Mouse (Mus musculus) neural tube, embryonic 11.5 days (tissue): ENCODE measurements around the gene H2afx. TPM values are rescaled to one million over a fixed set of nuclear protein-coding genes. Genes with fewer than 3 reads are reported as not detected.
A peak's percentile ranks its signal among the peaks of the same experiment; 100 is the strongest.

Experiments used
- ATAC-seq: fragments of 200-750 bp; cut with Nextera tagmentation; 2 replicates; pipeline ENCODE4 v1.8.0; 2017; ENCODE audit warnings: moderate number of reproducible peaks, mild to moderate bottlenecking, moderate TSS enrichment, moderate library complexity; ENCODE audit not compliant: insufficient read depth, low FRiP score, low TSS enrichment
- DNase-seq: peaks from one replicate; pipeline ENCODE4 v3.0.0-alpha.2; 2015; ENCODE audit warnings: low spot score
- H3K27ac ChIP-seq: fragments of 300-500 bp; sonication (generic); 2 replicates; pipeline ENCODE4 v1.5.1; 2014; ENCODE audit warnings: low read depth, mild to moderate bottlenecking, low read length
- H3K27me3 ChIP-seq: fragments of 300-500 bp; sonication (generic); 2 replicates; pipeline ENCODE4 v1.6.1; 2014; ENCODE audit warnings: mild to moderate bottlenecking, low read length, mixed read lengths; ENCODE audit not compliant: control insufficient read depth, insufficient read depth
- H3K36me3 ChIP-seq: fragments of 300-500 bp; sonication (generic); 2 replicates; pipeline ENCODE4 v1.6.1; 2014; ENCODE audit warnings: mild to moderate bottlenecking, low read length, moderate library complexity, mixed read lengths; ENCODE audit not compliant: control insufficient read depth, insufficient read depth
- H3K4me1 ChIP-seq: fragments of 300-500 bp; sonication (generic); 2 replicates; pipeline ENCODE4 v1.6.1; 2014; ENCODE audit warnings: low read length, mixed read lengths; ENCODE audit not compliant: control insufficient read depth, insufficient read depth
- H3K4me2 ChIP-seq: fragments of 300-500 bp; sonication (generic); 2 replicates; pipeline ENCODE4 v1.6.1; 2014; ENCODE audit warnings: low read depth, mild to moderate bottlenecking, moderate library complexity
- H3K4me3 ChIP-seq: fragments of 300-500 bp; sonication (generic); 2 replicates; pipeline ENCODE4 v1.5.1; 2014; ENCODE audit warnings: low read depth, low read length
- H3K9ac ChIP-seq: fragments of 300-500 bp; sonication (generic); 2 replicates; pipeline ENCODE4 v1.6.1; 2014; ENCODE audit warnings: mild to moderate bottlenecking, low read length
- H3K9me3 ChIP-seq: fragments of 300-500 bp; sonication (generic); 2 replicates; pipeline ENCODE4 v1.6.1; 2016; ENCODE audit warnings: low read length; ENCODE audit not compliant: control insufficient read depth
- WGBS: fragments of 180-500 bp; shearing (Covaris S2); extraction: QIAGEN DNeasy Blood & Tissue Kit; methylation state at CpG from one replicate; pipeline ENCODE4 v1.1.7; 2014; 5-methylcytosine and 5-hydroxymethylcytosine counted together
- polyA plus RNA-seq: library from polyadenylated mRNA; unstranded; fragments of >200 nt; fragmentation: Nextera tagmentation; extraction: Ambion mirVana; gene quantifications from 2 replicates; pipeline ENCODE4 v1.2.1, GENCODE M21; 2014

Gene H2afx
- polyA plus RNA-seq, 1 experiment from 2014 or later: 366 TPM

- H3K36me3 ChIP-seq: peaks cover under 1% of the 10 kb centered on the region; the same call in 1 of the 2 replicates
- ATAC-seq: no peak
- no peak overlapping the region for H3K4me2 ChIP-seq
- no peak overlapping the region for H3K27ac ChIP-seq
- H3K4me3 ChIP-seq: no peak overlapping the region
- 91% methylated on average over 3 of the region's 3 CpGs for WGBS
- H3K9ac ChIP-seq: no peak overlapping the region
- no peaks in the 10 kb centered on the region for H3K9me3 ChIP-seq
- peaks cover 4% of the 10 kb centered on the region; the same call in 1 of the 2 replicates for H3K4me1 ChIP-seq
- no peaks in the 10 kb centered on the region for H3K27me3 ChIP-seq
- no peak for DNase-seq
These were observed 7.7 kb downstream of the H2afx start for GRCm38 (mm10) chr9:44342173-44342572.

GRCm38 (mm10) chr9:44342605-44343004 lies 8.1 kb downstream of the H2afx start:
- no peaks in the 10 kb centered on the region for H3K27me3 ChIP-seq
- peaks cover 3% of the 10 kb centered on the region; the same call in 1 of the 2 replicates for H3K36me3 ChIP-seq
- no peak overlapping the region for H3K4me3 ChIP-seq
- H3K9me3 ChIP-seq: no peaks in the 10 kb centered on the region
- H3K27ac ChIP-seq: no peak overlapping the region; the same call in 1 of the 2 replicates
- ATAC-seq (no peak), DNase-seq (no peak)
- H3K4me2 ChIP-seq: no peak overlapping the region
- H3K4me1 ChIP-seq: peaks cover 4% of the 10 kb centered on the region; the same call in 1 of the 2 replicates
- H3K9ac ChIP-seq: no peak overlapping the region
- WGBS: 90% methylated on average over 1 of the region's 1 CpGs

DNA sequence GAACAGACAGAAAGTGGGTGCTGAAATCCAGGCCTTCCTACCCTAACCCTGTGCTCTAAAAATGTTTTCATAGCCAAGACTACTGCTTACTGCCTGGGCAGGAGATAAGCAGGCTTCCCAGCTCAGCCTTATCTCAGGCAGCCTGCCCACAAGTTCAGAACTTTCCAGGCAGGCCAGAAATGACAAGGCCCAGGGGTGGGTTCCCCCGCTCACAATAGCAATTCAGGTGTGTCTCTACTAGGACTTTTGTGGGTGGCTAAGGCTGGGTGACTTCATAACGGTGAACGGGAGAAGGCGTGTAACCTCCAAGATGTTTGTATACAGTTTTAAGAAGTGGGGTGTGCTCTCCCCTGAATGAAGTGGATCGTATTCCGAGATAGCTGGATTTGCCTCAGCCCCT lies 8.8 kb downstream of the H2afx start:
- H3K9me3 ChIP-seq: no peaks in the 10 kb centered on the region
- peak overlapping the region; percentile 98 for H3K27ac ChIP-seq
- ATAC-seq: no peak
- peak overlapping the region; percentile 86 for H3K9ac ChIP-seq
- H3K4me3 ChIP-seq: peak overlapping the region; percentile 80
- DNase-seq: no peak
- H3K36me3 ChIP-seq: peaks cover 6% of the 10 kb centered on the region
- peak overlapping the region; percentile 47 for H3K4me2 ChIP-seq
- no peaks in the 10 kb centered on the region for H3K27me3 ChIP-seq
- peaks cover 4% of the 10 kb centered on the region; the same call in 1 of the 2 replicates for H3K4me1 ChIP-seq
- 18% methylated on average over 6 of the region's 6 CpGs for WGBS

GRCm38 (mm10) chr9:44343781-44344421 lies 9.4 kb downstream of the H2afx start, which contains the start of gene Hmbs:
Hmbs (minus strand) TSS chr9:44344228.
- H3K4me3 ChIP-seq: peak within 1 kb of the TSS; percentile 80
- H3K9ac ChIP-seq: peak within 1 kb of the TSS; percentile 86
- ATAC-seq (peak; percentile 96), DNase-seq (peak; percentile 90)
- WGBS: under 1% methylated on average over 39 of the region's 39 CpGs
- H3K4me2 ChIP-seq: peak within 1 kb of the TSS; percentile 47
- no peaks in the 10 kb centered on the region for H3K27me3 ChIP-seq
- H3K36me3 ChIP-seq: peaks cover 11% of the 10 kb centered on the region
- peaks cover 4% of the 10 kb centered on the region; the same call in 1 of the 2 replicates for H3K4me1 ChIP-seq
- H3K27ac ChIP-seq: peak within 1 kb of the TSS; percentile 98
- no peaks in the 10 kb centered on the region for H3K9me3 ChIP-seq

DNA sequence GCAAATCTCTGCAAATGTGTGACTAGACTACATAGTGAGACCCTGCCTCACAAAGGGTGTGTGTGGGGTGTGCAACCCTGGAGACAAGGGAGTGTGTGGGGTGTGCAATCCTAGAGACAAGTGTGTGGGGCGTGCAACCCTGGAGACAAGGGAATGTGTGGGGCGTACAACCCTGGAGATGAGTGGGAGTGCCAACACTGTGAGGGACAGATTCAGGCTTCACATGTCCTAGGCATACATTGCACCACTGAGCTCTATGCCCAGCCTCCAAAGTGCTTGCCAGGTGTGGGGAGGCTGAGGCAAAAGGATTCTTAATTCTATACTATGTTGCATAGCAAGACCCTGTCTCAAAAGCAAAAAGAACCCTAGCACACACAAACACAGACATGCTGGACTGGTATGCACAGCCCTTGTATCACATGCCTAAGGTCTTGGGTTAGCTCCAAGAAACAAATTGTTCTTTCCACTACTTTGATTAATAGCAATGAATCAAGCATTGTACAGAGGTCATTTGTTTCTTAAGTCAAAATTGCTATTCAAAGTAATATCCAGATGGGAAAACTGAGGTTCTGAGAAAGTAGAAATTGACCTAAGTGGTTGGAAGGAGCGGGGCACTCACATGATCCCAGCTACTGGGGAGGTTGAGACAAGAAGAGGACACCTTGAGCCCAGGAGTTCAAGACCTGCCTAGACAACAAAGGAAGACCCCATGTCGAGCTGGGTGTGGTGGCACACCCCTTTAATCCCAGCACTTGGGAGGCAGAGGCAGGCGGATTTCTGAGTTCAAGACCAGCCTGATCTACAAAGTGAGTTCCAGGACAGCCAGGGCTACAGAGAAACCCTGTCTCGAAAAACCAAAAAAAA lies 11.3 kb downstream of the H2afx start:
- peaks cover 12% of the 10 kb centered on the region for H3K36me3 ChIP-seq
- H3K4me1 ChIP-seq: peaks cover 4% of the 10 kb centered on the region; the same call in 1 of the 2 replicates

DNA sequence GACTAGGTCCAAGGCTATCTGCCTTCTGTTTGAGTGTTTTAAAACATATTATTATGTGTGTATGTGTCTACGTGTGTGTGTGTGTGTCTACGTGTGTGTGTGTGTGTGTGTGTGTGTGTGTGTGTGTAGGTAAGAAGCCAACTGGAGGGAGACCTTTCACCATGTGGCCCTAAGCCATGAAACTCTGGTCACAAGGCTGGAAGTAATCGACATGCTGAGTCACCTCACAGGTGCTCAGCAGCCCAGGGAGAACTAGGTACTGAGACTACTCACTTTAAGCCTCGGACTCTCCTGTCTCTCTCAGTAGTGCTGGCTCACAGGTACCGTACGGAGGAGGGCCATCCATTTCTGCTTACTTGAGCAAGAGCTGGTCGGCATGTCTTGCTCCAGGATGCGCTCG lies 12.7 kb downstream of the H2afx start:
- Histone ChIP-seq H3K4me3 (no peak overlapping the region), H3K36me3 (peaks cover 12% of the 10 kb centered on the region), H3K27ac (no peak overlapping the region), H3K27me3 (no peaks in the 10 kb centered on the region), H3K9me3 (no peaks in the 10 kb centered on the region), H3K4me2 (no peak overlapping the region), H3K9ac (no peak overlapping the region), H3K4me1 (peaks cover 4% of the 10 kb centered on the region; the same call in 1 of the 2 replicates)
- WGBS: 93% methylated on average over 9 of the region's 9 CpGs
- DNase-seq: no peak
- ATAC-seq: no peak

More for the DNA sequence above, 11.3 kb downstream of the H2afx start:
- H3K4me2 ChIP-seq: no peak overlapping the region
- H3K27me3 ChIP-seq: no peaks in the 10 kb centered on the region
- ATAC-seq (no peak), DNase-seq (no peak)
- H3K4me3 ChIP-seq: no peak overlapping the region
- no peaks in the 10 kb centered on the region for H3K9me3 ChIP-seq
- WGBS: 92% methylated on average over 6 of the region's 6 CpGs
- H3K9ac ChIP-seq: no peak overlapping the region
- H3K27ac ChIP-seq: no peak overlapping the region

- DNase-seq (no peak), ATAC-seq (no peak)
- Histone ChIP-seq H3K36me3 (peaks cover 14% of the 10 kb centered on the region), H3K27me3 (no peaks in the 10 kb centered on the region), H3K4me1 (peaks cover 4% of the 10 kb centered on the region; the same call in 1 of the 2 replicates), H3K4me2 (no peak overlapping the region), H3K4me3 (no peak overlapping the region), H3K9me3 (no peaks in the 10 kb centered on the region), H3K9ac (no peak overlapping the region), H3K27ac (no peak overlapping the region)
- WGBS: 88% methylated on average over 4 of the region's 4 CpGs
These were observed 13.1 kb downstream of the H2afx start for GRCm38 (mm10) chr9:44347621-44348020.

DNA sequence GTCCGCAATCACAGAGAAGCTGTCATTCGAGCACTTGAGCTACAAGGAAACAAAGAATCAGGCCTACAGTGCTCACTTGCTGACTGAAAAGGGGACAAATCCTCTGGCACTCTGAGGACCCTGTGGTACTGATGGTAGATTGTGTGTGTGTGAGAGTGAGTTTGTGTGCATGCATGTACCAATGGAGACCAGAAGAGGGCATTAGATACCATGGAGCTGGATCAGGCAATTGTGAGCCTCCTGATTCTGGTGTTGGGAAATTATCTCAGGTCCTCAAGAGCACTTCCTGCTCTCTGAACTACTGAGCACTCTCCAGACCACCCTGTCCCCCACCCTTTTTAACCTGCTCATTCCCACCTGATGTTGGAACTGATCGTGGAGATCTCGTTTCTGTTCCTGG lies 14.1 kb downstream of the H2afx start:
- no peak for ATAC-seq
- WGBS: 98% methylated on average over 4 of the region's 4 CpGs
- no peak for DNase-seq
- Histone ChIP-seq H3K36me3 (peaks cover 14% of the 10 kb centered on the region), H3K9me3 (no peaks in the 10 kb centered on the region), H3K4me1 (no peaks in the 10 kb centered on the region), H3K27me3 (no peaks in the 10 kb centered on the region), H3K4me3 (no peak overlapping the region), H3K4me2 (no peak overlapping the region), H3K9ac (no peak overlapping the region), H3K27ac (no peak overlapping the region)
